Mouse (Mus musculus) MEL (cell line): Measurements from ENCODE around the gene Oxld1. TPM values are rescaled to one million over a fixed set of nuclear protein-coding genes. Genes with fewer than 3 reads are reported as not detected.
A peak's percentile ranks its signal among the peaks of the same experiment; 100 is the strongest.

Source experiments
- DNase-seq: peaks from one replicate; pipeline ENCODE4 v3.0.0; 2011; ENCODE audit warnings: low read depth, low spot score
- H3K27ac ChIP-seq: 2 replicates; pipeline ENCODE4 v1.5.1; 2012; ENCODE audit warnings: low read depth, mild to moderate bottlenecking, control low read depth, low read length, moderate library complexity; ENCODE audit not compliant: control insufficient read depth
- H3K27me3 ChIP-seq, 2 experiments: fragments of 150-350 bp in 1 of 2; sonication (generic) in 1 of 2; 2 replicates each; pipeline ENCODE4 v1.6.1; 2012; ENCODE audit warnings: low read length in 2 of 2, mild to moderate bottlenecking in 2 of 2, improper control_type of control experiment in 1 of 2, moderate library complexity in 1 of 2; ENCODE audit not compliant: insufficient read depth in 2 of 2, control insufficient read depth in 1 of 2
- H3K36me3 ChIP-seq, 2 experiments: 2 replicates each; pipeline ENCODE4 v1.6.1; 2012 to 2014; ENCODE audit warnings: low read length in 2 of 2, improper control_type of control experiment in 1 of 2, inconsistent platforms in 1 of 2, mild to moderate bottlenecking in 1 of 2; ENCODE audit not compliant: insufficient read depth in 2 of 2, control insufficient read depth in 1 of 2
- H3K4me1 ChIP-seq, 2 experiments: fragments of 150-350 bp in 1 of 2; sonication (generic) in 1 of 2; 2 replicates each; pipeline ENCODE4 v1.6.1; 2012; ENCODE audit warnings: low read length in 2 of 2, improper control_type of control experiment in 1 of 2, mild to moderate bottlenecking in 1 of 2; ENCODE audit not compliant: insufficient read depth in 2 of 2, control insufficient read depth in 1 of 2
- H3K4me3 ChIP-seq, 2 experiments: fragments of 150-350 bp in 1 of 2; sonication (generic) in 1 of 2; 2 replicates each; pipeline ENCODE4 v1.5.1; 2012; ENCODE audit warnings: low read depth in 2 of 2, low read length in 2 of 2, mild to moderate bottlenecking in 2 of 2, moderate library complexity in 2 of 2, control low read depth in 1 of 2, improper control_type of control experiment in 1 of 2; ENCODE audit not compliant: control insufficient read depth in 1 of 2, insufficient read depth in 1 of 2
- H3K79me2 ChIP-seq: 2 replicates; pipeline ENCODE4 v1.6.1; 2012; ENCODE audit warnings: mild to moderate bottlenecking, low read length, moderate library complexity; ENCODE audit not compliant: control insufficient read depth, poor library complexity, insufficient read depth
- H3K9ac ChIP-seq: 2 replicates; pipeline ENCODE4 v1.6.1; 2012; ENCODE audit warnings: low read depth, mild to moderate bottlenecking, control low read depth, low read length, moderate library complexity; ENCODE audit not compliant: control insufficient read depth, poor library complexity, severe bottlenecking
- H3K9me3 ChIP-seq: fragments of 150-350 bp; sonication (generic); replicated peaks from 2 replicates; pipeline ENCODE4 v1.6.1; 2012; ENCODE audit warnings: mild to moderate bottlenecking, low read length, improper control_type of control experiment, moderate library complexity; ENCODE audit not compliant: insufficient read depth
- BHLHE40 ChIP-seq: IDR thresholded peaks from 2 replicates; pipeline ENCODE4 v1.6.1; 2012; ENCODE audit warnings: low read depth, mild to moderate bottlenecking, inconsistent platforms, low read length, improper control_type of control experiment, borderline replicate concordance
- CHD1 ChIP-seq: IDR thresholded peaks from 2 replicates; pipeline ENCODE4 v1.6.1; 2012; ENCODE audit warnings: low read depth, mild to moderate bottlenecking, inconsistent platforms, low read length, improper control_type of control experiment
- CHD2 ChIP-seq: IDR thresholded peaks from 2 replicates; pipeline ENCODE4 v1.6.1; 2011; ENCODE audit warnings: low read length, improper control_type of control experiment
- CTCF ChIP-seq, 3 experiments: IDR thresholded peaks in 2 of 3; conservative IDR thresholded peaks in 1 of 3; 2 replicates each; pipeline ENCODE4 v1.5.1; 2011 to 2012; ENCODE audit warnings: low read length in 3 of 3, low read depth in 2 of 3, mild to moderate bottlenecking in 2 of 3, improper control_type of control experiment in 1 of 3, inconsistent platforms in 1 of 3, mixed read lengths in 1 of 3, moderate library complexity in 1 of 3; ENCODE audit not compliant: control insufficient read depth in 1 of 3, insufficient read depth in 1 of 3, poor library complexity in 1 of 3, severe bottlenecking in 1 of 3
- E2F4 ChIP-seq: IDR thresholded peaks from 2 replicates; pipeline ENCODE4 v1.6.1; 2011; ENCODE audit warnings: low read depth, low read length, improper control_type of control experiment, borderline replicate concordance
- ELF1 ChIP-seq: IDR thresholded peaks from 2 replicates; pipeline ENCODE4 v1.6.1; 2014; ENCODE audit warnings: low read depth, mild to moderate bottlenecking, inconsistent platforms, low read length, improper control_type of control experiment, moderate library complexity
- EP300 ChIP-seq, 2 experiments: IDR thresholded peaks; 2 replicates each; pipeline ENCODE4 v1.6.1; 2011; ENCODE audit warnings: improper control_type of control experiment in 2 of 2, low read length in 2 of 2, low read depth in 1 of 2, mild to moderate bottlenecking in 1 of 2
- GABPA ChIP-seq: IDR thresholded peaks from 2 replicates; pipeline ENCODE4 v1.6.1; 2012; ENCODE audit warnings: low read depth, mild to moderate bottlenecking, inconsistent platforms, low read length, improper control_type of control experiment, moderate library complexity
- GATA1 ChIP-seq: IDR thresholded peaks from 2 replicates; pipeline ENCODE4 v1.6.1; 2011; ENCODE audit warnings: low read depth, low read length, improper control_type of control experiment
- HCFC1 ChIP-seq: IDR thresholded peaks from 2 replicates; pipeline ENCODE4 v1.6.1; 2012; ENCODE audit warnings: low read depth, mild to moderate bottlenecking, inconsistent platforms, low read length, improper control_type of control experiment, moderate library complexity
- JUND ChIP-seq: IDR thresholded peaks from 2 replicates; pipeline ENCODE4 v1.6.1; 2011; ENCODE audit warnings: low read depth, mild to moderate bottlenecking, improper control_type of control experiment, low read length
- KAT2A ChIP-seq: conservative IDR thresholded peaks from 2 replicates; pipeline ENCODE4 v1.6.1; 2012; ENCODE audit warnings: low read depth, low read length, improper control_type of control experiment, inconsistent platforms
- MAFK ChIP-seq: IDR thresholded peaks from 2 replicates; pipeline ENCODE4 v1.6.1; 2011; ENCODE audit warnings: low read depth, mild to moderate bottlenecking, low read length, improper control_type of control experiment, borderline replicate concordance
- MAX ChIP-seq: IDR thresholded peaks from 2 replicates; pipeline ENCODE4 v1.6.1; 2011; ENCODE audit warnings: low read length, improper control_type of control experiment
- MAZ ChIP-seq: IDR thresholded peaks from 2 replicates; pipeline ENCODE4 v1.6.1; 2012; ENCODE audit warnings: low read depth, mild to moderate bottlenecking, inconsistent platforms, low read length, improper control_type of control experiment
- MEF2A ChIP-seq: IDR thresholded peaks from 2 replicates; pipeline ENCODE4 v1.6.1; 2014; ENCODE audit warnings: low read depth, mild to moderate bottlenecking, inconsistent platforms, low read length, improper control_type of control experiment; ENCODE audit not compliant: poor library complexity, insufficient replicate concordance, severe bottlenecking; ENCODE audit errors: extremely low read depth
- MXI1 ChIP-seq: IDR thresholded peaks from 2 replicates; pipeline ENCODE4 v1.6.1; 2011; ENCODE audit warnings: mild to moderate bottlenecking, low read depth, low read length, improper control_type of control experiment
- MYB ChIP-seq: IDR thresholded peaks from 2 replicates; pipeline ENCODE4 v1.6.1; 2011; ENCODE audit warnings: mild to moderate bottlenecking, low read depth, low read length, improper control_type of control experiment
- MYC ChIP-seq: IDR thresholded peaks from 2 replicates; pipeline ENCODE4 v1.6.1; 2011; ENCODE audit warnings: low read depth, mild to moderate bottlenecking, low read length, improper control_type of control experiment, moderate library complexity
- NELFE ChIP-seq: IDR thresholded peaks from 2 replicates; pipeline ENCODE4 v1.6.1; 2011; ENCODE audit warnings: low read depth, low read length, improper control_type of control experiment
- NRF1 ChIP-seq: IDR thresholded peaks from 2 replicates; pipeline ENCODE4 v1.6.1; 2014; ENCODE audit warnings: low read depth, mild to moderate bottlenecking, inconsistent platforms, low read length, improper control_type of control experiment, moderate library complexity; ENCODE audit not compliant: poor library complexity, insufficient read depth, severe bottlenecking
- POLR2AphosphoS2 ChIP-seq: IDR thresholded peaks from 2 replicates; pipeline ENCODE4 v1.6.1; 2011; ENCODE audit warnings: low read length, improper control_type of control experiment
- POLR2AphosphoS5 ChIP-seq: IDR thresholded peaks from 2 replicates; pipeline ENCODE4 v1.6.1; 2012; ENCODE audit warnings: low read depth, borderline replicate concordance, mild to moderate bottlenecking, inconsistent platforms, low read length, moderate library complexity, mixed read lengths
- RAD21 ChIP-seq: IDR thresholded peaks from 2 replicates; pipeline ENCODE4 v1.6.1; 2011; ENCODE audit warnings: mild to moderate bottlenecking, low read depth, low read length, improper control_type of control experiment
- RCOR1 ChIP-seq: IDR thresholded peaks from 2 replicates; pipeline ENCODE4 v1.6.1; 2012; ENCODE audit warnings: low read depth, mild to moderate bottlenecking, inconsistent platforms, low read length, improper control_type of control experiment
- SIN3A ChIP-seq: IDR thresholded peaks from 2 replicates; pipeline ENCODE4 v1.6.1; 2012; ENCODE audit warnings: low read length, improper control_type of control experiment, inconsistent platforms
- SMC3 ChIP-seq: IDR thresholded peaks from 2 replicates; pipeline ENCODE4 v1.6.1; 2011; ENCODE audit warnings: low read depth, low read length, improper control_type of control experiment
- TBP ChIP-seq: IDR thresholded peaks from 2 replicates; pipeline ENCODE4 v1.8.0; 2011; ENCODE audit warnings: low read depth, low read length, improper control_type of control experiment
- TCF12 ChIP-seq: IDR thresholded peaks from 2 replicates; pipeline ENCODE4 v1.6.1; 2014; ENCODE audit warnings: low read depth, mild to moderate bottlenecking, inconsistent platforms, low read length, improper control_type of control experiment, moderate library complexity
- UBTF ChIP-seq: IDR thresholded peaks from 2 replicates; pipeline ENCODE4 v1.6.1; 2012; ENCODE audit warnings: low read depth, mild to moderate bottlenecking, inconsistent platforms, low read length, improper control_type of control experiment, moderate library complexity, borderline replicate concordance; ENCODE audit not compliant: insufficient read depth
- USF1 ChIP-seq: IDR thresholded peaks from 2 replicates; pipeline ENCODE4 v1.6.1; 2014; ENCODE audit warnings: low read depth, mild to moderate bottlenecking, inconsistent platforms, low read length, improper control_type of control experiment, moderate library complexity
- ZC3H11A ChIP-seq: IDR thresholded peaks from 2 replicates; pipeline ENCODE4 v1.6.1; 2012; ENCODE audit warnings: low read depth, mild to moderate bottlenecking, inconsistent platforms, low read length, improper control_type of control experiment
- ZKSCAN1 ChIP-seq: IDR thresholded peaks from 2 replicates; pipeline ENCODE4 v1.6.1; 2012; ENCODE audit warnings: low read depth, mild to moderate bottlenecking, inconsistent platforms, low read length, improper control_type of control experiment, moderate library complexity
- ZNF384 ChIP-seq: IDR thresholded peaks from 2 replicates; pipeline ENCODE4 v1.6.1; 2012; ENCODE audit warnings: low read depth, mild to moderate bottlenecking, inconsistent platforms, low read length, improper control_type of control experiment
- polyA plus RNA-seq, 2 experiments: library from polyadenylated mRNA; stranded (reverse) in 1 of 2; unstranded in 1 of 2; fragments of >175 nt in 1 of 2; fragments of >200 nt in 1 of 2; gene quantifications; 2 replicates each; pipeline versions ENCODE4 v1.2.1 to v1.2.4; 2012; ENCODE audit warnings: low replicate concordance in 2 of 2, low read depth in 1 of 2; ENCODE audit not compliant: insufficient read length in 2 of 2, insufficient read depth in 1 of 2, missing spikeins in 1 of 2
- total RNA-seq: library from RNA; depleted of rRNA; stranded (reverse); fragments of 300-350 nt; gene quantifications from 2 replicates; pipeline ENCODE4 v1.2.3, GENCODE M21; 2012; rRNA removed

Oxld1 gene
- total RNA-seq = 15.9 and 17.6 TPM in 2 replicates
- 10 to 100 TPM in 1 of 2 experiments, not detected in 1; 17.5 TPM for polyA plus RNA-seq

GRCm38 (mm10) chr11:120457772-120458751 is at the start of gene Oxld1, which contains the start of gene Ccdc137:
Oxld1 (minus strand) TSS chr11:120458068.
Ccdc137 (plus strand) TSS chr11:120458115.
- Histone ChIP-seq H3K4me3 (peak within 1 kb of the TSS; percentile 84 to 86), H3K4me1 (peaks cover 0 to 14% of the 10 kb centered on the region in 2 experiments; a peak in 2 of 4 replicates), H3K79me2 (peaks cover 37% of the 10 kb centered on the region), H3K36me3 (peaks cover 3 to 10% of the 10 kb centered on the region in 2 experiments; a peak in 3 of 4 replicates), H3K9me3 (no peaks in the 10 kb centered on the region), H3K27me3 (no peaks in the 10 kb centered on the region), H3K27ac (peak within 1 kb of the TSS; percentile 70), H3K9ac (peak within 1 kb of the TSS; percentile 93)
- DNase-seq = peak; percentile 97
- TF ChIP-seq GATA1 (no peak), SMC3 (no peak), ZNF384 (peak; percentile 39; the same call in 1 of the 2 replicates), NELFE (peak; percentile 99), MYB (no peak), RCOR1 (0 out of 2 replicates have a peak, but pooled peaks have one; percentile 5), JUND (no peak), MEF2A (no peak), MAFK (no peak), CHD1 (no peak), ELF1 (peak; percentile 96), ZKSCAN1 (peak; percentile 62; the same call in 1 of the 2 replicates), MXI1 (peak; percentile 97), POLR2AphosphoS2 (peak; percentile 98), TCF12 (peak; percentile 78), CHD2 (no peak), MAZ (peak; percentile 60; the same call in 1 of the 2 replicates), BHLHE40 (no peak), E2F4 (no peak), TBP (peak; percentile 84), RAD21 (no peak), SIN3A (peak; percentile 99), MAX (peak; percentile 85), GABPA (no peak), MYC (peak; percentile 95), ZC3H11A (no peak), USF1 (no peak), CTCF (IDR thresholded peaks at IDR 0.05 in 2 of 3, conservative IDR thresholded peaks at IDR 0.05 in 1 of 3; ENCODE audit: control insufficient read depth in 1 of 3, insufficient read depth in 1 of 3, low read depth in 2 of 3, low read length in 3 of 3, poor library complexity in 1 of 3, severe bottlenecking in 1 of 3) (no peak), UBTF (no peak; the same call in 1 of the 2 replicates), KAT2A (no peak; the same call in 1 of the 2 replicates), HCFC1 (peak; percentile 90), NRF1 (peak; percentile 35; the same call in 1 of the 2 replicates), EP300 (IDR thresholded peaks at IDR 0.05; ENCODE audit: low read depth in 1 of 2, low read length in 2 of 2) (0 out of 4 replicates have a peak, but pooled peaks of 1 of the 2 experiments have one; percentile 10), POLR2AphosphoS5 (no peak)
